Mouse (Mus musculus): ENCODE data around the gene Nek9. TPM values are rescaled to one million over a fixed set of nuclear protein-coding genes. Genes with fewer than 3 reads are reported as not detected.
A peak's percentile ranks its signal among the peaks of the same experiment; 100 is the strongest.

Gene Nek9
- 10 to 100 TPM in 2 of 3 experiments, 1 to 10 TPM in 1; 9.7 to 13.6 (median 10.8) TPM for polyA plus RNA-seq (2017; shearing (Covaris generic))

DNA sequence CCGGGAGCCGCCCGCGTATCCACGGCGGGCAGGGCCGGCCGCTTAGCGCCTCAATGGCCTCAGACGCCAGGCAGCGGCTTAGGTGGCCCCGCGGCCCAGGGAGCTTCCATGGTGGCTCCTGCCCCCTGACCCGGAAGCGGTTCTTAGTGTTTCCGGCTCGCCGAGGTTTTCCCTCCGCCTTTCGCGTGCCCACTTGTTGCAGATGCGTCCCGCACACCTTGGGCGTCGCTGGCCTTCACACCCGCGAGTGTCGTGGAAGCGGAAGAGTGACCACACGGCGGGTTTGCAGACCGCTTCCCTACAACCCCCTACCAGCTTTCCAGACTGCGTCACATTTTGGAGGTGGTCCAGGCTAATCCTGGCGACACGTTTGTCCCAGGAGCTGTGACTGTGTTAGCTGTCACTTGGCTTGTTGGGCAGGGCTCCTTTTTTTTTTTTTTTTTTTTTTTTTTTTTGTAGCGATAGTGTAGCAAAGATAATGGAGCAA lies at the start of gene Nek9:
Gene Nek9, minus strand, starts transcription at position 120 of the 487 bp plus-strand sequence.
- ATAC-seq: peak; percentile 92

DNA sequence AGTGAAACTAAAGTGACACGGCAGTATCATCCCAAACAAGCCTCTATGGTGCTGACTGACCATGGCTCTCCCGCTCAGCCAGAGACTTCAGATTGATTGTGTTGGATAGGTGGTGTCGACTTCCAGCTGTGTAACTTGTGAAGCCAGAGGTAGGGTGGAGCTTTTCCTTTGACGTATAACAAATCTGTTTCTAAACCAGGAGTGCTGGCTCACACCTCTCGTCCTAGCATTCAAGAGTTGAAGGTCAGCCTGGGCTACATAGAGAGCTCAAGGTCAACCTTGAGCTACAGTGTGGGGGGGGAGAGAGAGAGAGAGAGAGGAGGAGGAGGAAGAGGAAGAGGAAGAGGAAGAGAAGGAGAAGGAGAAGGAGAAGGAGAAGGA lies 46.8 kb upstream of the Nek9 start:
- ATAC-seq: no peak

DNA sequence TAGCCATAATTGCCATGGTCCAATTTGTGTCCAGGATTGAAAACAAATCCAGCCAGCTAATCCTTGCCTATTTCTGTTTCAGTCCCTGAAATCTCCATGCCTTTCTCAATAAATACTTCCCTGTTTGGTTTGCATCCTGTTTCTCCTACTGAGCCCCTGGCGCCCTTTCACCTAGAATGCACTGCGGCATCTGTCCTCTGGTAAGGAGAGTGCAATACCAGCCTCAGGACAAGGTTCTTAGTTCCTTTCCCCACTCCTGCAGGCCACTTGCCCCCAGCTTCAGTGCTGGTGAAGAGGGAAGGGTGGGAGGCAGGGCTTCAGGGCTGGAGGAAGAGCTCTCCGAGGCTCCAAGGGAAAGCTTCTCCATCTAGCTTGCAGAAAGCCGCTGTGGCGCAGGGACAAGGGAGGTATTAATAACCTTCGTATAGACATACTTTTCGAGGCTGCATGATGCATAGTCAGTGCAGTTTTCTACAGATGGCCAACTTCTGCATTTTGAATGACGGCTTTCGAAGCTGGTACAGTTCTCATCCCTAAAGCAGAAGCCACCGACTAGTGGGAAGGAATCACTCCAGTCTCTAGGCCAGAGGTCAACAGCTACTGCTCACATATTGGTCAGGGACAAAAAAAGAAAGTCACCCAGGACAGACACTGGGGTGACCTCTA lies 46.3 kb upstream of the Nek9 start:
- ATAC-seq: no peak

DNA sequence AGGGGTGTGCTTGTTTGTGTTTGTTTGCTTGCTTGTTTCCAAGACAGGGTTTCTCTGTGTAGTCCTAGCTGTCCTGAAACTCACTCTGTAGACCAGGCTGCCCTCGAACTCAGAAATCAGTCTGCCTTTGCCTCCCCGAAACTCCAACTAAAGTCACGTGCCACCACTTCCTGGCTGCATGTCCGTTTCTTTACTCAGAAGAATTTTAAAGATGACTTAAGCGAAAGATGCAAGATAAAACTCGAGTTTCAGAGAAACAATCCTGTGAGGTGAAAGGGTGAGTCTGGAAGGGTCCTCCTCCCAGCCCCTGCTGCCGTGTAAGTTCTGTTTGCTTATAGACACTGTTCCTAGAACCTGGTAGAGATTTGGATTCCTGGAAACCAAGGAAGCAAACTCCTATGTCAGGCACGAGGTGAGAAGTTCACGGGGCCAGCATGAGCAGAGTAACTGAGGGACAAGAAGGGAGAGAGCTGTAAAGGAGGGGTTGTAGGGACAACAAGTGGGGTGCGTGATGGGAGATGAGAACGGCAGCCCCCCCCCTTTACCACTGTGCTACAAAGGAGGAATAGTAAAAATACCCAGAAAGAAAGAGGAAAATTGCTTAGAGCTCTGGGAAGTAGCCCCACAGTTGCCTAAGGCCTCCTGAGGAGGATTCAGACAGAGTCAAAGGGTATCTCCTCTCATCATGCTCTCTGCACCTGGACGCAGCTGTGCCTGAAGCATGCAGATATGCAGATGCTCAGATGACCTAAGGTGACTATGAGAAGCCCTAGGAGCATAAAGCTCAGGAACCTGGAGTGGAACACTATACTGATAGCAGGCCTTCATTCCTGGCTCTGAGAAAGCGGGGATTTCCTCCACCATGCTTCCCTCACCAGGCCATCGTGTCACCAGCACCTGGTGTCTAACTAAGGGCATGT lies 43.9 kb upstream of the Nek9 start:
- ATAC-seq: peak; percentile 61

DNA sequence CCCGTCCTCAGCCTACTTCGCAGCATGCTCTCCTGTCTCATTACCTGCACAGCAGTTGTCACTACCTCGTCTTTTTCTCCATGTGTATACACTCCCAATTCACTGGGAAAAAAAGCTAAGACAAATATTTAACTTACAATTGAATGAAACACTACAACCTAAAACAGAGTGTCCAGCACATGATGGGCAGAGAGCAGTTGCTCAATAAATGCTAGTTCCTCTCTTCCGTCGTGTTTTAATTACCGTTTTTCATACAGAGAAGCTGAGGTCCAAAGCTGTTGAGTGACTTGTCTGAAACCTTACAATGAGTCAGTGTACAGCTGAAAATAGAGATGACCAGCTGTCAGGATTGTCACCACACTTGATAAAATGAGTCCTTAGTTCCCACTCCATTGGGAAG lies 42.4 kb upstream of the Nek9 start:
- no peak for ATAC-seq

DNA sequence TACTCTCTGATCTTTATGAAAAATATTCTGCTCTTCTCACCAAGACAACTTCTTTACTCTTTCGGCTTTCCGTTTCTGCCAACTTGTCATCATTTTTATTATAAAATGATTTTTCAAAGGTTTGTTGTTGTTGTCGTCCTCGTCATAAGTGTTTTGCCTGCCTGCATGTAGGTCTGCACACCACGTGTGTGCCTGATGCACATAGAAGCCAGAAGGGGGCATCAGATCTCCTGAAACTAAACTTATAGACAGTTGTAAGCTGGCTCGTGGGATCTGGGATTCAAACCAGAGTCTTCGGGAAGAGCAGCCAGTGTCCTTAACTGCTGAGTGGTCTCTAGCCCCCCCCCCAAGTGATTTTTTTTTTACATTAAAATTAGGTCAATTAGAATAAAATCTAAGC lies 41.8 kb upstream of the Nek9 start:
- no peak for ATAC-seq

DNA sequence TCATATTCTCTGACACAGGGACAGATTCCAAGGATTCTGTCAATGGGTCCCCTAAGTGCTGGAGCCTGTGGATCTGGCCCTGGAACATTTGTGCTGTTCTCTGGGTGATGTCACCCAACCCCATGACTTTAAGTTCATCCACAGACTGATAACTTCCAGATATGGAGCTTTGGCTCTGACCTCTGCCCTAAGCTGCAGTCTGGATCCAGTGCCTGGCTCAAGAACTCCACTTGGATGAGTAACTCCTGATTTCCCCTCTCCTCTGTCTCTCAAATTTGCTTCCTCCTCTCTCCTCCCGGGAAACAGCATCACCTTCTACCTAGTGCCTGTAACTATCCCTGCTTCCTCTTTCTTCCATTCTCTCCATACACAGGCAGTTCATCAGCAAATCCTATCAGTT lies 41.1 kb upstream of the Nek9 start:
- no peak for ATAC-seq

DNA sequence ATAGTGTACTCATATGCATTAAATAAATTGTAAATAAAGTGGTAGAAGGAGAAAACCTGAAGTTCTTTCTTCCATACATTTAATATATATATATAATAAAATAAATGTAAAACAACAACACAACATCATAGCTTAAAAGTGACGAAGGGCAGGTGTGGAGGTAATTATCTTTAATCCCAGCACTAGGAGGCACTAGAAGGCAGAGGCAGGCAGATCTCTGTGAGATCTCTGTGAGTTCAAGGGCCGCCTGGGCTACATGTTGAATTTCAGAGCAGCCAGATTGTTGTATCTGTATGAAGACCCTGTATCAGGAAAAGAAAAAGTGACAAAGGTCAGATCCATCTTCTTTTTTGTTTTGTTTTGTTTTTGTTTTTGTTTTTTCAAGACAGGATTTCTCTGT lies 39.1 kb upstream of the Nek9 start:
- no peak for ATAC-seq

DNA sequence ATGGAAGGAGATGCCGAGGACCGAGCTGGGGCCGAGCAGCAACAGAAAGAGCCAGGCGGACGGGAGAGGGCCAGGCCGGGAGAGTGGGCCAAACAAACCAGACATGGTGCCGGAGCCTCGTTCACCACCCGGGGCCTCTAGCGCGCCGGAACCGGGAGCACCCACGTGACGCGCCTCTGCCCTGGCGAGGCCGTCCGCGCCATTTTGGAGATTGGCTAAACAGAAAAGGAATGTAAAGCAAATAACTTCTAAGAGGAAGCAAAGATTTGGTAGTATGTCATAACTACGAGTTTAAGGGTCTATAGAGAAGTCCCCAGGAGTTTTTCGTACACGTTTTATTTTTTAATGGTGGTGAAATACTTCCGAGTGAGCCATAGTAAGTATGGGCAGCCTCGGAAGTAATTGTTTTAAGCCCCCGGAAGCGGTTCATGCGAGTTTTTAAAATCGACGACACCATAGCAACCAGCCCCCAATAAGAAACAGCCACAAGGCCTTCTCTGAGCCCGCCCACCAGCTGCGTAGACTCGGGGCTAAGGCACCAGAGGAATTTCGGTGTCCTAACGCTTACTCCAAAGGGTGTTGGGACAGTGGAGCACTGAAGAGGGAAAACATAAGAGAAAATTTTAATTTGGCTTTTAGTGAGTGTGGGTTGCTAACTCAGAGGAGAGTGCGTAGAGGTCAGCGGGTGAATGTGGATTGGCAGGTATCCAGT lies 35.6 kb upstream of the Nek9 start, which contains the start of gene Tmed10:
Gene Tmed10, minus strand, starts transcription at position 287 of the 712 bp plus-strand sequence.
- ATAC-seq: peak; percentile 83

DNA sequence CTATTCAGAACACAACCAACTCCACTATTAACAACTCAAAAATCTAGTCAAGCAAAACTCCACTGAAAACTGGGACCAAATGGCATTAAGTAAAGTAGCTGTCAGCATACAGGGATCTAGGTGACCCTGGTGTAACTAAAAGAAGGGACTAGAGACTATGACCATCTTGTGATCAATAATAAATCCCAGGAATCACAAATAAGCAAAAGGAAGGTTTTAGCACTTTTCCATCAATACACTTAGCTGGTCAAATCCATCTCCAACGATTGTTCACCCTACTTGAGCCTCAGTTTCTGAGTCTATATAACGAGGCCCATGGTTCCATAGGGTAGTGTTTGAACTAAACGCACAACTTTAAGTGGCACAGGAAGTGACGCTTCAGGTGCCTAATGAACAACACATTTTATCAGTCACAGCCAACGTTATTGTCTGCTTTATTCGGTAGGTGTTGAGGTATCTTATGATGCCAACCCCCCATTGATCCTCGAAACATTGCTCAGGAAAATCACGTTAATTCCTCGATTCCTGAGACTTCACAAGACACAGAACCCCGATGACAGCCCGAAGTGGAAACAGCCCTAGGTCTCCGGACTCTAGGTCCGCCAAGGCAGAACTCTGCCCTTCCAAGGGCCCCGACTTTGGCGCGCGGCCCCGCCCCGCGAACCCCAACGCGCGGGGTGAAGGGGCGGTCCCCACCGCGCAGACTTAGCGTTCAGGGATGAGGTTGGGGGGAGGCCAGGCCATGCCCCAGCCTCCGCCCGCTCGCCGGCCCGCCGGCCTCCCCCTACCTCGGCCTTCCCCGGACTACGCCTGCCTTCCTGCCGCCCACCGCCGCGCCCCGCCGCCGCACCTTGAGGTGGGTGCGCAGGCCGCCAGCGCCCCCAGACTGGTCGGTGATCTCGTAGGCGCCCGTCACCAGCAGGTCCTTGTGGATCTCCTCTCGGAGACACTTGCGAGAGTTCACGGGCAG lies 34.7 kb upstream of the Nek9 start:
- ATAC-seq: peak; percentile 58

DNA sequence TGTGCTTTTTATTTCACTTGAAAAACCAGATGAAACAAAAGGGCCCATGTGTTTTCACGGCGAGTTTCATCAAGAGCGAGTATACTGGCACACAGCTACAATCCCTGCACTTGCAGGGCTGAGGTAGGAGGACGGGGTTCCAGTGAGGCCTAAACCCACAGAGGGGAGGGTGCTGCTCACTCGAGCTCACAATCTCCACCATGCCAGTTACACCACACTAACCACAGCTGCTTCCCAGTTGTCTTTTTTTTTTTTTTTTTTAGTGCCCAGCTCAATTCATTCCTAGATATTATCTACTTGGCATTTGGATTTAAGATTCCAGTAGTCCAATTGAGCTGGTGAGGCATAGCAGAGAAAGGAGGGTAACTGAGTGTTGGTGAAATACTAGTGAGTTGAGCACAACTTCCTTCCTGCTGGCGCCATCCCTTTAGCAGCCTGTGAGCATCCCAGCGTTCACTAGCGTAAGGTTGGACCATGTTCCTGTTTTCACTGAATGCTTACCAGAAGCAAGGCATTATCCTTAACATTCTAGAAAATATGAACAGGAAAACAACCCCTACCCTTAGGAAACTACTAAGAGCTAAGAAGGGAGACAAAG lies 33.0 kb upstream of the Nek9 start:
- no peak for ATAC-seq

DNA sequence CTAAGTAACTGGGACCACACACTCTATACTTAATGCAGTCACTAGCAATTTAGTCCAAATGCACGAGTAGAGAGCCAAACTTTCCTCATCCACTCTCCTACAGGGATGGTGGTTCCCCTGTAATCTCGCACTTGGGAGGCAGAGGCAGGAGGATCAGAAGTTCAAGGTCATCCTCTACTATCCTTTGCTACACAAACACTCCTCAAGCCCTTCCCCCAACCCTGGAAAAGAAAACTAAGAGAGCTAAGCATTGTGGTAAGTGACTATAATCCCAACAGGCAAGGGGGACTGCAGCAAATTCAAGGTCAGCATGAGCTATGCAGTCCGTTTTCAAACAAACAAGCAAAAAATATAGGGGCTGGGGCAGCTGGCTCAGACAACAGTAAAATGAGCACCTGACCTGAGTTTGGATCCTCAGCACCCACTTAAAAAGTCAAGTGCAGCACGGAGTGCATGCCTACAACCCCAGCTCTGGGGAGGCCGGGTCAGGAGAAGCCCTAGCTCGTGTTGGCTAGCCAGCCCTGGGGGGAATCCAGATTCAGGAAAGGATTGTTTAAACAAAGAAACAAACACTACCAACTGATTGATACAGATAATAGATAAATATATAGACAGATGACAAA lies 29.4 kb upstream of the Nek9 start:
- ATAC-seq: no peak

DNA sequence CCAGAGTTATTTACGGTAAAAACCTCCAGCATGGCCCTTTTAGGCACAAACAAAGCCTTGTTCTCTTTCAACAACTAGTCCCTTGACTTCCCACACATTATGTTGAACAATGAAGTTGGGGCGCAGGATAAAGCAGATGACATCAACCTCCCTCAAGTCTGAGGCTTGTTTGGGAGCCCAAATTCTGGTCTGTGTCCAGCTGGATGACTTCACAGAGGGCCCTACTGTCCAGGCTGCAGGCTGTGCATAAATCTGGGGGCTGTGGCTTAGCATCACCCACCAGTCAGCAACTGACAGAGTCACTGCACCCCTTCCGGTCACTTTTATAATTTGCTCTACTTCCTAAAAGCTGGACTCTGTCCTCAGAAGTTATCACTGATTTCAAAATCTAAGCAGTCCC lies 27.1 kb upstream of the Nek9 start:
- no peak for ATAC-seq

DNA sequence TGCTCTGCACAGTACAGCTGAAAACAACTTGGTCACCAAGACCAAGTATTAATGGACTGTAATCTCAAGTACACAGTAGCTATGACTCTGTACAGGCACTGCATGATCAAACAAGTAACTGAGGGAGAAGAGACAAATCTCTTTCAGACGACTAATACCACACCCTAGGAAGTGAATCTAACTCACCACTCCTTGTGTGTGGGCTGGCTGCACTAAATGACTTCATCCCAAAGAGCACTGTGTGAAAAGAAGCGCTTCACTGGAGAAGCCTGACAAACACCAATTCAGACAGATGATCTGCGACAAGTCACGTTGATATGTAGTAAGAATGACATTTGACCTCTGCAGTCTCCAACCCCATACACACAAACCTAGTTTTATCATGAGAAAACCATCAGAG lies 23.3 kb upstream of the Nek9 start:
- no peak for ATAC-seq

DNA sequence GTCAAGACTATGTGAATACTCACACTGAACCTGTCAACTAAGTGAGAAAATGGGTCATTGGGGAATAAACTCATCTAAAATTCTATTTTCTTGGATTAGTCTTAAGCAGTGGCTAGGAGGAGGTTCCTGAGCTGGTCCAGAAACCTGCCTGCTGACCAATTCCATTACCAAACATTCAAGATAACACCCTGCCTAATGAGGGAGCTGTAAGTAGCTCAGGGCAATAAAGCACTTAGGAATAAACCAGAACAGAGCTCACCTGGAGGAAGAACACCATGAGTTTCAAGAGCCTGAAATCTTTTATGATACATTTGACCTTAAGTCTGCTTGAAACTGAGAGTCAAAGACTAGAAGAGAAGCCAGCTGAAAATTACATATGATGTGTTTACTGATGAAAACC lies 22.4 kb upstream of the Nek9 start:
- no peak for ATAC-seq

DNA sequence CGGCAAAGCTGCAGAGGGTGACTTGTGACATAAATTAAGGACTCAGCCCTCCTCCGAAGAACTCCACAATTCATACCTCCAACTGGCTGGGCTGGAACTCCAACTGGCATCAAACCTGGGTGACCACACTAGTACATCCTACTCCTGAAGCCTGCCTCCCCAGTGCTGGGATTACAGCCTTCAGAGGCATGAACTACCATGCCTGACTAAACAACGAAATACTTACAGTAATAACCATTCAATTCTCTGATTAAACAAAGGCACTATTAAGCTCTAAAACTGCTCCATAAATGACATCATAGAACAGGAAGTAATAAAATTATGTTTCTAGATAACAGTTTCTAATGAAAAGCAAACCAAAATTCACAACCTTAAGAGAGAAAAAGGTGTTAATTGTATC lies 22.0 kb upstream of the Nek9 start:
- ATAC-seq: no peak

DNA sequence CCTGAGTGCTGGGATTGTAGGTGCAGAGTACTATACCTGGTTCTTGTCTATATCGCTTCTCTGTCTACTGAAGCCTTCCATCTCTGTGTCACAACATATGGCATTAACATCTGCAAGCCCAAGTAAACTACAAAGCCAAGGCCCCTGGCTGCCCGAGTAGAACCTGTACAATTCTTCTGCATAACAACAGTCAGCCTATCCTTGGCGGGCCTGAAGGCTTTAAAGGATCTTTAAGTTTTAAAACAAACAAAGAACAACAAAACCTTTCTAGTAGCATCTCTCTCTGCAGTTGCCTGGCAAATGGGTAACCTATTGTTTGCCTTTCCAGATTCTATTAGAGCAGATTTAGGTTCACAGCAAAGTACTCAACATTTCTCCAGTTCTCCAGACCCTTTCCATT lies 14.9 kb upstream of the Nek9 start:
- no peak for ATAC-seq

DNA sequence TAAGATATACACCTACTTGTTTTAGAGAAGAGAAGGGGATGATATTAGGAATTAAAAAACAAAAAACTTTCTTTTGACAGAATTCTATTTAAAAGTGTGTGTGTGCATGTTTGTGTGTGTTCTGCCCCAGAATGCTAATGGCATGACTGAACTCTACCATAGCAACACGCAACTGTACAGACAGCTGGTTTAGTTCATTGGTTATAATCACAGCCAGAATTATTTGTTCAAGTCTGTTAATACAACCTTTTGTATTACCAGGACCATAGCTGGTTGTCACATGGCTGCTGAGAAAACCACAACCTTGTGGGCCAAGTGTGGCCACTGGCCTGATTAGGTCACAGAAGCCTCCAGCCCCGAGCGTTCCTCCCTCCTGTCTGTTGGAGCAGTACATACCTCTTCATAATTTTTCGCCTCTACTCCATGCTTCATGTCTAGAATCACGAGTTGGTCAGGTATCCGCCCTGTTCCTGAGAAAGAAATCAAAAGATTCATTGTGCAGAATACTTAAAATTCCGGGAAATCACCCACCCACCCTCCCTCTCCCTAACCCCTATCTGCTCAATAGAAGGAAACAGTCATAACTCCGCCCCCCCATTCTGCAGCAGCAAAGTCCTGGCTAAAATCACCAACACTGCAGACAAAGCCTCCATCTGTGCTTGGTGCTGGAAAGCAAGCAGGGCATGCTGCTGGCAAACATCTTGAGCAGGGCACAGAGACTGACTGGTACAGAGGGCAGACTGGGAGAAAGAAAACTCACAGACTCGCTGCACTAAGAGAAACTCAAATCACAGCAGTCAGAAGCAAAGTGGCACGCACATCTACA lies 11.5 kb upstream of the Nek9 start:
- ATAC-seq: no peak

DNA sequence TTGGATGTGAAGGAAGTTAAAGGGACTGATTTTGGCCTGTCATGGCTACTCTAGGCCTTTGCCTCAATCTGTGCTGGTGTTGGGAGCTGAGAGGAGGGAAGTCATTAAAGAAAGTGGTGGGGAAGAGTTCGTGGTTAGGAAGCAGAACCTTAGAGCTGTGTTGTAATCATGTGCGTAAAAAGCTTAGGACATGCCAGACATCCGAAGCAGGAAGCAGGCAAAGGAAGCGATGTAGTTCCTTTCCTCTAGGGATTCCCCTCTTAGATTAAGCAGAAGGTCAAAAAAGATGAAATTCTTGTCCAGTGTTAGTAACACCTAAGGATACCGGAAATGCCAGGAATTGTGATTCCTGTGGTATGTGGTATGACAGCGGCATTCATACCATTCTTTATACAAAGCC lies 9.2 kb upstream of the Nek9 start:
- no peak for ATAC-seq

DNA sequence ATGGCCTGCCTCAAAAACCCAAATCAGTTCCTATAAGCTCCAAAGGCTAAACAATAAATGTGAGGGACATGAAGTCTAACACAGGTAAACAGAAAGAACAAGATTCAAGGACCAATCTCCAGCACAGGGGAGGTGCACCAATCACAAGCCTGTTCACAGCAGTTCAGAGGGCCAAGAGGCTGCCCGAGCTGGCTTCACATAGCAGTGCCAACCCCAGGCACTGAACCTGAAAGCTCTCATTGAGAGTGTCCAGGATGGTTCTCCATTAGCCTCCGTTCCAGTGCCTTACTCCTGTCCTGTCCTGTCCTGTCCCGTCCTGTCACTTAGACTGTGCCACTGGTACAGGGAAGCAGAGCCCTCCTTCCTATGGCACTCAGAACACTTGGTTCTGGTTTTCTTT lies 8.0 kb upstream of the Nek9 start:
- ATAC-seq: no peak
